ENCODE assay signal across 1 mouse cellular context in genomic region chr17:56289371-56290331, GRCm38 (mm10).
TF ChIP-seq lines count a peak whose summit lies in the region.

No protein-coding gene starts in this region.

TF ChIP-seq in CH12.LX, 34 proteins besides CTCF, POLR2A, EP300 and RAD21 (continued from another document):
- TF ChIP-seq MXI1 (IDR thresholded peaks at IDR 0.05; ENCODE audit: low read depth, low read length) (peak; percentile 48; the same call in 1 of the 2 replicates), BHLHE40 (IDR thresholded peaks at IDR 0.05; ENCODE audit: low read depth, low read length) (peak; percentile 52)
